Mouse (Mus musculus): ENCODE results near the gene Msantd2.

The Msantd2 gene

GRCm38 (mm10) chr9:37540226-37540625 is 51.1 kb downstream of the Msantd2 start:
- in situ Hi-C loops (cut with MboI; ENCODE audit: low sequenced_read_pairs), result no loop called here

GRCm38 (mm10) chr9:37540701-37541575 is 51.8 kb downstream of the Msantd2 start:
- in situ Hi-C loops (cut with MboI; ENCODE audit: low sequenced_read_pairs), result no loop called here

- in situ Hi-C loops (cut with MboI; ENCODE audit: low sequenced_read_pairs), result no loop called here
Measured at GRCm38 (mm10) chr9:37541851-37542642, 52.9 kb downstream of the Msantd2 start.

GRCm38 (mm10) chr9:37543869-37544440 is 54.8 kb downstream of the Msantd2 start:
- in situ Hi-C loops (cut with MboI; ENCODE audit: low sequenced_read_pairs), result no loop called here

- in situ Hi-C loops (cut with MboI; ENCODE audit: low sequenced_read_pairs), result no loop called here
Measured at GRCm38 (mm10) chr9:37544447-37545165, 55.5 kb downstream of the Msantd2 start.

GRCm38 (mm10) chr9:37545166-37545610 is 56.1 kb downstream of the Msantd2 start:
- in situ Hi-C loops (cut with MboI; ENCODE audit: low sequenced_read_pairs), result no loop called here

- in situ Hi-C loops (cut with MboI; ENCODE audit: low sequenced_read_pairs), result no loop called here
Measured at GRCm38 (mm10) chr9:37545847-37546452, 56.8 kb downstream of the Msantd2 start.

- in situ Hi-C loops (cut with MboI; ENCODE audit: low sequenced_read_pairs), result no loop called here
Measured at GRCm38 (mm10) chr9:37546889-37547288, 57.8 kb downstream of the Msantd2 start.

- in situ Hi-C loops (cut with MboI; ENCODE audit: low sequenced_read_pairs), result no loop called here
Measured at GRCm38 (mm10) chr9:37550435-37550834, 61.3 kb downstream of the Msantd2 start.

- in situ Hi-C loops (cut with MboI; ENCODE audit: low sequenced_read_pairs), result no loop called here
Measured at GRCm38 (mm10) chr9:37551751-37552531, 62.8 kb downstream of the Msantd2 start.

- in situ Hi-C loops (cut with MboI; ENCODE audit: low sequenced_read_pairs), result no loop called here
Measured at GRCm38 (mm10) chr9:37552536-37553293, 63.6 kb downstream of the Msantd2 start, which contains the start of gene Nrgn. TSS of gene Nrgn (minus strand) at chr9:37552904.

- in situ Hi-C loops (cut with MboI; ENCODE audit: low sequenced_read_pairs), result no loop called here
Measured at GRCm38 (mm10) chr9:37554279-37554678, 65.2 kb downstream of the Msantd2 start.

- in situ Hi-C loops (cut with MboI; ENCODE audit: low sequenced_read_pairs), result no loop called here
Measured at GRCm38 (mm10) chr9:37554838-37555748, 66.0 kb downstream of the Msantd2 start, which contains the start of gene Siae. TSS of gene Siae (plus strand) at chr9:37555698.

- in situ Hi-C loops (cut with MboI; ENCODE audit: low sequenced_read_pairs), result no loop called here
Measured at GRCm38 (mm10) chr9:37556366-37556765, 67.2 kb downstream of the Msantd2 start.

- in situ Hi-C loops (cut with MboI; ENCODE audit: low sequenced_read_pairs), result no loop called here
Measured at GRCm38 (mm10) chr9:37560617-37561016, 71.5 kb downstream of the Msantd2 start.

- in situ Hi-C loops (cut with MboI; ENCODE audit: low sequenced_read_pairs), result no loop called here
Measured at GRCm38 (mm10) chr9:37563805-37564204, 74.7 kb downstream of the Msantd2 start.

- in situ Hi-C loops (cut with MboI; ENCODE audit: low sequenced_read_pairs), result no loop called here
Measured at GRCm38 (mm10) chr9:37567019-37567418, 77.9 kb downstream of the Msantd2 start.

- in situ Hi-C loops (cut with MboI; ENCODE audit: low sequenced_read_pairs), result no loop called here
Measured at GRCm38 (mm10) chr9:37567454-37567853, 78.3 kb downstream of the Msantd2 start.
